Mouse (Mus musculus): ENCODE results near the gene Pls3. TPM values are rescaled to one million over a fixed set of nuclear protein-coding genes. Genes with fewer than 3 reads are reported as not detected.

The Pls3 gene
- polyA plus RNA-seq (2012; fragmentation: generic; extraction: Trizol), result 10 to 100 TPM in 1 of 2 experiments, 1 to 10 TPM in 1; 4.5 to 29.9 TPM

DNA sequence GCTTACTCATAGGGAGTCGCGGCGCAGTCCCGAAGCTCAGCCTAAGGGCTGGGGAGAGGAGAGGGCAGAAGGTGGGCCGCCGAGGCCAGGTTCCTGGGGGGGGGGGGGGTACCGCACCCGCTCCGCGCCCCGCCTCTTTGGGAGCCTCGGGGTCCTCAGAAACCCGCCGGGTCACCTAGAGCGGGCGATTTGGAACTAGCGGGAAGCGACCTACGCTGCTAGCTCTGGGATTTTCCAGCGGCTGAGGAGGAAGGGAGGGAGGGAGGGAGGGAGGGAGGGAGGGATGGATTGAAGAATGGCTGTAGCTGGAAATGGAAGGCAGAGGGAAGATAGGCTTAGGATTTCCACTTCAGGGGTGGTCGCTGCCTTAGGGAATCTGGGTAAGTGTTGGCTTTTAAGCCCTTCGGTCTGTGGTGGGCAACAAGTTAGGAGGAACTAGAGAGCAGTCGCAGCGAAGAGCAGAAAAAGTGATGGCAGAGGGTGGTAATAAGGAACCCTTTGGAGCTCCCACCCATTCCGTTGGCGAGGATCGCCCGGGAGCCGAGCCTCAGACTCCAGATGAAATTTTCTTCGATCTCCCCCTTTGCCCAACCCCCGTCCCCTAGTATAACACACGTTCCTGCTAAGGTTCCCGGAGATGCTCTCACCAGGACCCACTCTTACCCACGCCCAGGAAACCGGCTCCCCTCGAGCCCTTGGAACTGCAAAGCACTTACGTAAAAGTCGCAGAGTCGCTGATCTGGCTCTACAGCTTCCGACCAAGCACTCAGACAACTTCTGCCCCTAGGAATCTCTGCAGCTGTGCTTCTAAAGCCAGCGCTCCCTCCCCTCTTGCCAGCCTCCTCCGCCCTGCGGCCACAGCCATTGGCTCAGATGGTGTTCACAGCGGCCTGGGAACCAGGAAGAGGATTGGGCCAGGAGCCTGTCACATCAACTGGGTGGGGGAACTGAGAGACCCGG lies at the start of gene Pls3:
TSS of gene Pls3 (minus strand) at position 851 of the 960 bp plus-strand sequence.

